Mouse (Mus musculus) erythroblast, adult 5-6 weeks (primary cell): ENCODE results near the gene Srms. TPM values are rescaled to one million over a fixed set of nuclear protein-coding genes. Genes with fewer than 3 reads are reported as not detected.

Source experiments
- ATAC-seq: replicated peaks from 2 replicates; pipeline ENCODE4 v1.8.0; 2016; ENCODE audit warnings: moderate number of reproducible peaks, mild to moderate bottlenecking, moderate TSS enrichment, inconsistent platforms; ENCODE audit not compliant: poor library complexity, low FRiP score, severe bottlenecking
- total RNA-seq, 2 experiments: library from RNA; stranded (forward) in 1 of 2; stranded (reverse) in 1 of 2; fragments of 150-400 nt in 1 of 2; fragments of 200-764, 138-1000 nt in 1 of 2; gene quantifications; 2 replicates each; pipeline versions ENCODE4 v1.2.3 to v1.2.4; 2015 to 2017; ENCODE audit warnings: low replicate concordance in 2 of 2

The Srms gene
- total RNA-seq, 2 experiments from 2014 or later, result not detected

DNA sequence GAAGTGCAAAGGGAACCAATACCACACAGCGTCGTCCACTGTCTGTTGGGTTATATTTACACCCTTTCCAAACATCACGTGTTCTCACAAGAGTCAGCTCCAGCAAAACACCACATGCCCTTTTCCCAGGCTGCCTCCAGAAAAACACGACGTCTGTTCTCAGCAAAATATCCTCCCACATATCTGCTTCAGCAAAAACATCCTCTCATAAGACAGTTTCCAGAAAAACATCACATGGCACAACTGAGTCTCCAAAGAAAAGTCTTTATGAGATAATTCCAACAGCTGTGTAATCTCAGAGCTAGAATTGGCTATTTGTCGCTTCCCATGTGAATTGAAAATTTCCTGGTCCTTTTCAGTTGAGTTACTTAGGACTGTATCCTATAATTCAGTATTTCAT is 32.1 kb downstream of the Srms start:
- no peak for ATAC-seq

DNA sequence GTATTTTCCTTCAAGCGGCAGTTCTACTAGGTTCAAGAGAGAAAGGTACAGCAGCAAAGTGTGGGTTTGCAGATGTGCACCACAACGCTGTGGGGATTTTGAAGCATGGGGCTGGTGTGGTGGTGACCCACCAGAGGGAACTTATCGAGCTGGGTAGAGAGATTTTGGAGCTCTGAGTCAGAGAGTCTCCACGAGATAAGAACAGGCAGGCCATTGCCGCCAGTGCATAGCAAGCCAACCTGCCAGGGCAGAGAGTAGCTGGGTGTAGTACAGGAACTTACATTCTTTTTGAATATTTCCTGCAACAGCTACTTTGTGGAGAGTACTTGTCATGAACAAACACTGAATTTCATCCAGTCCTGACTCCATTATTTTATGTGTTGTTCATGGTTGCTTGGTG is 34.5 kb downstream of the Srms start:
- no peak for ATAC-seq

DNA sequence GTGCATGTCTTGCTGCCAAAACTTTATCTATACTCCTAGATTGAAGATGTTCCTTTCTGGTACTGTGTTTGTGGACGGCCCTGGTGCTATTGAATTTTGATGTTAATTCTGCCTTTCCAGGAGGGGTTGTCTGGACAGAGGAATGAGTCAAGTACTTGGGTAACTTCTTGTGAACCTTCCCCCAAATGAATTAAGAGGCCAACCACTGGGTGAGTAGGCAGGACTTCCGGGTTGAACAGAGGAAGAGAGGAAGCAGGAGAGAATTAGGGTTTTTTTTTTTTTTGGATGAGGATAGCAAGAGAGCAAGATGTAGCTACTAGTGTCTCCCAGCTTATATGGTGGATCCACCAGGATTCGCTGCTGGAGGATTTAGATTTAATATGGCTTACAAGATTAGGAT is 35.0 kb downstream of the Srms start:
- no peak for ATAC-seq

DNA sequence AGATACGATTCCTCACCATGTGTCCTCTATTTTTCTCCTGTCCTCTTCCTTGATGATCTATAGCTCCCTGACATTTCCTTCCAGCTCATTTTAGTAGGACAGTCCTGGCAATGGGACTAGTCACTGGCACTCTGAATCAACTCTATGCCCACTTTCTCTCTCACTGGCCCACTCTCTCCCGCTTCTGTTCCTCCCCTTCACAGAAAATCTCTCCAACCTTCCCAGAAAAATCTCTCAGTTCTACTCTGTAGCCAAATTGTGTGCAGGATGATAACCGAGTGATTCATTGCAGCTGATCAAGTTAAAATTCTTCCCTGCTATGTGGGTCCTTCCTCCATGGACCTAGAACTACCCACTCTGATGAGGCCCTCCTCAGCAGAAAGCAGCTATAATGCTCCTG is 38.3 kb downstream of the Srms start:
- no peak for ATAC-seq

DNA sequence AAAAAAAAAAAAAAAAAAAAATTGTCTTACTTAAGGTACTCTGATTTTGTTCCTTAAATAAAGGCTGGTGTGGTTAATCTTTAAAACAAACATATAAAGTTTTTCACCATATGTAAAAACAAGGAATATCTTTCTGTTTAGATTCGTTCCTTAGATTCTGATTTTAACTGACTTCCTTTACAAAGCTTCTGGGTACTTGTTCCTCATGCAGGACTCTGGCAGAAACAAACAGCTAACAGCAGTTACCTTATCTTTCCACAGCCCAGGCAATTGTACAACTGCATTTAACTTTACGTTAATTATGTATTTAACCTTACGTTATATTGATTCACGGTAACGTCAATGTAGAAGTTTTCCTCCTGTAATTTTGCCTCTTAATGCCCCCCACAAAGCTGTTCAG is 46.5 kb downstream of the Srms start:
- no peak for ATAC-seq

DNA sequence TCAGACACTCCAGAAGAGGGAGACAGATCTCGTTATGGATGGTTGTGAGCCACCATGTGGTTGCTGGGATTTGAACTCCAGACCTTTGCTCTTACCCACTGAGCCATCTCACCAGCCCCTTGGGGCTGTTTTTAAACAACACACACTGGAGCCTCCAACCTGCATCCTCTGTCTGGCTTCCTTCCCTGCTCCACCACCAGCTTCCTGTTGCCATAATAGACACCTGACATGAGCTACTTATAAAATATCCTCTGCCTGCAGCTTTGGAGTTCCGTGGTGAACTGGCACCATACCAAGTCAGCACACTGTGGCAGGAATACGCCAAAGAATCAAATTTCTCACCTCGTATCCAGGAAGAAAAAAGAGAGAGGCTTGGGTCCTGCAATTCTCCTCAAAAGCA is 52.2 kb downstream of the Srms start:
- ATAC-seq, result no peak

DNA sequence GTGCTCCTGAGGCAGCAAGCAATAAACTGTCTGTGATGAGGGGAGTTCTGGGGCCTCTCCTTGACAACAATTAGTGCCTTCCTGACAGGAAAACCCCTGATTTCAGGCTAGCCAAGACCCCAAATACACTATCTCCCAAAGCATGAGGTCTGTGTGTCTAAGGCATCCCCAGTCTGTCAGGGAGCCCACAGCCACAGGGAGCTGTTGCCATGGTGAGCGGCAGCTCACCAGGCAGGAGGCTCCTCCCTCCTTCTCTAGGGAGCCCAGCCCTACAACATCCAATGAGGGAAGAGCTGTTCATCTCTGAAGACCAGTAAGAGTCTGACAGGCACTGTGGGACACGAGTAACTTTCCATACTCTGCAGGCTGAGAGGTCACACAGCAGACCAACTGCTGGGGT is 53.2 kb downstream of the Srms start:
- no peak for ATAC-seq

DNA sequence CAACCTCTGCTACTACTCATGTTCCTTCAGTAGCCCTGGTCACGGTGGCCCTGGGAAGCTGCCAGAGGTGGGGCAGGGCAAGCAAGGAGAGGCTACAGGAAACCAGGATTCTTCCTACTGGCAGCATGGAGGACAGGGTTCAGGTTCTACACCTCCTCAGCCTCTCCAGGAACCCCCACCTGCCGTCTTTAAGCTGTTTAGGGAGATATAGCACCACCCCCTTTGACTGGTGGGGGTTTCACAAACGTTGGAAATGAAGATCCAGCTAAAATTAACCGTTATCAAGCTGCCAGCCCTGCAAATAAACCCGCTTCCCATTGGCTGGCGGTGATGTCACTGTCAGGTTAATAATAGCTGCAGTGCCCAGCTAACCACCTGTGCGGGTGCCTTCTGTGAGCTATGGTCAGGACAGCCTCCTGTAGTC is 53.9 kb downstream of the Srms start:
- no peak for ATAC-seq

DNA sequence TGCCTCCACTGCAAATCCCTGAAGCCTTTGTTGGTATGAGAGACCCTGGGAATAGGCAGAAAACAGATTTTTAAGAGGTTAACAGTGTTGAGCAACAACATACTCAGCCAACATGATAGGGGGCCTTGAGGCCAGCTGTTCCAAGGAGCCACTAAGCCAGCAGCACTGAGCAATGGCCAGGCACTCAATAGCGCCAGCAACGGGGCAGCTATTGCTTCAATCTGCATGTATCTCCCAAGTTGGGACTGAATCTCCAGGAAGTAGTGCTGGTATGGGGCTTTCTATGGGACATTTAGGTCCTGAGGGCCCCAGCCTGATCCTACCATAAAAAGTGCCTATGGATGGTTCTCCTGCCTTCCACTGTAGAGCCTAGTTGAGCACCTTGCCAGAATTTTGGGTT is 54.5 kb downstream of the Srms start:
- ATAC-seq, result no peak

DNA sequence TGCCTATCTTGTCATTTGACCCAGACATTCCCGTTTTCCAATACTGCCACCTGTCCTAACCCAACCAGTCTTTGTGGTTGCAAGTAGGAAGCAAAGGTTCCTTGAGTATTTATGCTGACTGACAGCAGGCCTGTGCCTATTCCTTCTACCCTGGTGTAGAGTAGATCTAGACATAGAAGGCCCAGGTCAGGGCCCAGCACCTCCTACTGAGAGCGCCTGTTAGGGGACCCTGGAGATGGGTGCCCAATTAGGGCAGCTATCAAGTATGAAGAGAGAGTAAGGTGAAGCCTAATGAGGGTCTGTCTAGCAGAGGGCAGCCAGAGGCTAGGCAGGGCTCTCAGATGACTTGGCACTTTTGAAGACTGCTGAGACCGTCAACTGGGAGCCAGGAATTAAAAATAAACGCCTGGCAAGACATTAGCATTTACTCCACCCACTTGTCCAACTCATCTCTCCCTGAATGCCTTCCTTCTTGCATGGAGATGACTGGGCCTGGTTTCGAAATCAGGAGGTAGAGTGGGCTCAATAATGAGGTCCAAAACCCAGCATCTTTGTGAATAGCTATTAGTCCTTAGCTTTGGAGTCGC is 55.2 kb downstream of the Srms start:
- ATAC-seq, result no peak

DNA sequence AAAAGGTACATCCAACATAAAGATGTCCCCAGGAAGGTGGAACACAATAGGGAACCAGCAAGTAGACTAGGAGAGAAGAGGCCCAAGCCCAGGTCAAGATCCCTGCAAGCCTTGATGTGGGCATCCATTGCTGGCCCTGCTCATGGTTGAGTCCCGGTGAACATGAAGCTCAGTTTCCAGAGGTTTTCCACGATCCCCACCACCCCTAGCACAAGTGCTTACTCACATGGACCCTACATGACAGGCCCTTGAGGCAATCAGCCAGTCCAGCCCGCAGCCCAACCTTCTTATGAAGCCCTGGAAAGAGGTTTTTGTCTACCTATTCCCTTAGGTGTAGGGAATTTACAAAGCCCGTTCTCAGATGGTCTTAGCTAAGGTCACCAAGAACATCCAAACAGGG is 55.8 kb downstream of the Srms start:
- no peak for ATAC-seq

DNA sequence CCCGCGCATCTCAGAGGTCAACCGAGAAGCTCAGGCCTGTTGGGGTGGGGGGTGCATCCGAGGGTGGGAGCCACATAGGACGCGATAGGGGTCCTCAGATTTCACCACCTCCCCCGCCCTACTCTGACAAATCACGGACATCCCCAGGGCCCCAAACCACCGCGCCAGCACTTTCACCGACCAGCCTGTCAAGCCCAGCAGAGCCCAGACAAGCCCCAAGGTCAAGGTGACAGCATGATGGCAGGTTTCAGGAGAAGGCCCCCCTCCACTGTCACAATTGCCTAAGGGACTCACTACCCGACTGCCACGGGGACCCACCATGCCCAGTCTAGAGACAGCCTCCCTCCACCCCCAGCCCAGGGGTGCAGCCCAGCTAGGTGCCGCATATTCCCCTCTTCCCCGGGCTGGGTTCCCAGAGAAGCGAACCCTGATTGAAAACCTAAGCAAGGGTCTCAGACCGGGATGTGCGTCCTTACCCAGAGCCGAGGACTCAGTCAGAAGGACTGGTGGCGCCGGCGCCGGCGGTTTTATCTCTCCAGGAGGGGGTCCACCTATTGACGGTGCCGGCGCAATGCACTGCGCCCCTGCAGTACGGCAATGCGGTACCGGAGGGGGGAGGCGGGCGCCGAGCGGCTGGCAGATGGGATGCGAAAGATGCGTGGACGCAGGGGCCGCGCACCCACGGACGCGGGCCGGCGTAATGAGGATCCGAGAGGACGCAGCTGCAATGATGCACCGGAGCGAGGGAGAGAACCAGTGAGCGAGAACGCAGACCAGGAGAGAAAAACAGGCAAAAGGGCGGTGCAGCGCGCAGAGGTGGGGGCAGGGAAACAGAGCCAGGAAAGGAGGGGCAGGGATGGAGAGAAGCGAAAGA is 56.5 kb downstream of the Srms start, which contains the start of gene Eef1a2:
Gene Eef1a2 (minus strand): TSS at position 767 of the 874 bp plus-strand sequence.
- ATAC-seq, result no peak

DNA sequence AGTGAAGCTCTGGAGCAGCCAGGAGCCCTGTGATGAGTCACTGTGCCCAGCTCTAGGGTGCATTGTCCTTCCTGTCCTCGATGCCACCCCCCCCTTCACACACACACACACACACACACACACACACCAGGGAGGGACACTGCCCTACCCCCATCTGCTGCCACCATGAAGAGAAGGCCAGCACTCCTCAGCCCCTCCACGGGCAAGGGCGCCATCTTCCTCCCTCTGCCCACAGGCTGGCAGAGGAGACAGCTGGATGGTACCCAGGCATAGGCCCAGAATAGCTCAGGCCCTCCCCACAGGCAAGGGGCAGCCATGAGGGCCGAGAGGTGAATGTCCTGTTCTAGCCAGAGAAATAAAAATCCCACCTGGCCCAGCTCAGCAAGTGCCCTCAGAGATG is 57.2 kb downstream of the Srms start:
- no peak for ATAC-seq

Other genes with a start within 250 kb of the Srms start
- gene Arfgap1, start 246.0 kb downstream of the Srms start, total RNA-seq (2015; ENCODE audit: low replicate concordance), result 11.9 and 12.5 TPM in 2 replicates
- gene Arfgap1, start 246.0 kb downstream of the Srms start, total RNA-seq (2017; ENCODE audit: low replicate concordance), result 11.2 and 21.0 TPM in 2 replicates
- gene Col20a1, start 226.7 kb downstream of the Srms start, total RNA-seq (2015; ENCODE audit: low replicate concordance), result 1.7 TPM in 1 of 2 replicates, not detected in the other
- 0.26 and 0.42 TPM in 2 replicates for gene Col20a1, start 226.7 kb downstream of the Srms start, total RNA-seq (2017; ENCODE audit: low replicate concordance)
- gene Chrna4, start 169.6 kb downstream of the Srms start, total RNA-seq (2015; ENCODE audit: low replicate concordance), result not detected in 2 replicates
- not detected in 2 replicates for gene Chrna4, start 169.6 kb downstream of the Srms start, total RNA-seq (2017; ENCODE audit: low replicate concordance)
- gene Kcnq2, start 77.9 kb downstream of the Srms start, total RNA-seq (2015; ENCODE audit: low replicate concordance), result not detected in 2 replicates
- not detected in 2 replicates for gene Kcnq2, start 77.9 kb downstream of the Srms start, total RNA-seq (2017; ENCODE audit: low replicate concordance)
- not detected in 2 replicates for gene Eef1a2, start 56.2 kb downstream of the Srms start, total RNA-seq (2015; ENCODE audit: low replicate concordance)
- not detected in 2 replicates for gene Eef1a2, start 56.2 kb downstream of the Srms start, total RNA-seq (2017; ENCODE audit: low replicate concordance)
- 45.6 and 74.6 TPM in 2 replicates for gene Ppdpf, start 25.9 kb downstream of the Srms start, total RNA-seq (2015; ENCODE audit: low replicate concordance)
- 3.9 and 6.9 TPM in 2 replicates for gene Ppdpf, start 25.9 kb downstream of the Srms start, total RNA-seq (2017; ENCODE audit: low replicate concordance)
- gene Ptk6, start 10.4 kb downstream of the Srms start, total RNA-seq (2015; ENCODE audit: low replicate concordance), result 0.21 TPM in 1 of 2 replicates, not detected in the other
- gene Ptk6, start 10.4 kb downstream of the Srms start, total RNA-seq (2017; ENCODE audit: low replicate concordance), result 0.14 TPM in 1 of 2 replicates, not detected in the other
- gene Fndc11, start 6.8 kb upstream of the Srms start, total RNA-seq (2015; ENCODE audit: low replicate concordance), result 1.3 and 20.8 TPM in 2 replicates
- 0.98 and 1.4 TPM in 2 replicates for gene Fndc11, start 6.8 kb upstream of the Srms start, total RNA-seq (2017; ENCODE audit: low replicate concordance)
- gene Helz2, start 28.8 kb upstream of the Srms start, total RNA-seq (2015; ENCODE audit: low replicate concordance), result 8.6 and 10.0 TPM in 2 replicates
- gene Helz2, start 28.8 kb upstream of the Srms start, total RNA-seq (2017; ENCODE audit: low replicate concordance), result 11.8 and 12.1 TPM in 2 replicates
- 23.6 and 24.6 TPM in 2 replicates for gene Gmeb2, start 74.8 kb upstream of the Srms start, total RNA-seq (2015; ENCODE audit: low replicate concordance)
- 15.4 and 41.7 TPM in 2 replicates for gene Gmeb2, start 74.8 kb upstream of the Srms start, total RNA-seq (2017; ENCODE audit: low replicate concordance)
- not detected in 2 replicates for gene Stmn3, start 101.3 kb upstream of the Srms start, total RNA-seq (2015; ENCODE audit: low replicate concordance)
- not detected in 2 replicates for gene Stmn3, start 101.3 kb upstream of the Srms start, total RNA-seq (2017; ENCODE audit: low replicate concordance)
- gene Rtel1, start 106.6 kb upstream of the Srms start, total RNA-seq (2015; ENCODE audit: low replicate concordance), result 7.7 and 17.5 TPM in 2 replicates
- 19.9 and 23.7 TPM in 2 replicates for gene Rtel1, start 106.6 kb upstream of the Srms start, total RNA-seq (2017; ENCODE audit: low replicate concordance)
- 0.77 and 2.3 TPM in 2 replicates for gene Zgpat, start 151.7 kb upstream of the Srms start, total RNA-seq (2015; ENCODE audit: low replicate concordance)
- gene Zgpat, start 151.7 kb upstream of the Srms start, total RNA-seq (2017; ENCODE audit: low replicate concordance), result 10.5 and 11.0 TPM in 2 replicates
- gene Arfrp1, start 152.2 kb upstream of the Srms start, total RNA-seq (2015; ENCODE audit: low replicate concordance), result 0.96 and 11.1 TPM in 2 replicates
- gene Arfrp1, start 152.2 kb upstream of the Srms start, total RNA-seq (2017; ENCODE audit: low replicate concordance), result 4.0 and 13.0 TPM in 2 replicates
- gene Lime1, start 166.9 kb upstream of the Srms start, total RNA-seq (2015; ENCODE audit: low replicate concordance), result 8.8 and 11.5 TPM in 2 replicates
- gene Lime1, start 166.9 kb upstream of the Srms start, total RNA-seq (2017; ENCODE audit: low replicate concordance), result 2.5 and 3.8 TPM in 2 replicates
- gene Zbtb46, start 246.2 kb upstream of the Srms start, total RNA-seq (2015; ENCODE audit: low replicate concordance), result 1.9 and 2.9 TPM in 2 replicates
- gene Zbtb46, start 246.2 kb upstream of the Srms start, total RNA-seq (2017; ENCODE audit: low replicate concordance), result 5.4 and 6.2 TPM in 2 replicates